Mouse (Mus musculus) CD8-positive naive resting alpha-beta T cell, adult 57 days (primary cell): ENCODE results near the gene Slc5a4a. TPM values are rescaled to one million over a fixed set of nuclear protein-coding genes. Genes with fewer than 3 reads are reported as not detected.

Source experiments
- total RNA-seq: library from RNA; stranded (reverse); gene quantifications from one replicate; pipeline ENCODE4 v1.2.4, GENCODE M21; 2023

Gene Slc5a4a
- not detected for total RNA-seq

DNA sequence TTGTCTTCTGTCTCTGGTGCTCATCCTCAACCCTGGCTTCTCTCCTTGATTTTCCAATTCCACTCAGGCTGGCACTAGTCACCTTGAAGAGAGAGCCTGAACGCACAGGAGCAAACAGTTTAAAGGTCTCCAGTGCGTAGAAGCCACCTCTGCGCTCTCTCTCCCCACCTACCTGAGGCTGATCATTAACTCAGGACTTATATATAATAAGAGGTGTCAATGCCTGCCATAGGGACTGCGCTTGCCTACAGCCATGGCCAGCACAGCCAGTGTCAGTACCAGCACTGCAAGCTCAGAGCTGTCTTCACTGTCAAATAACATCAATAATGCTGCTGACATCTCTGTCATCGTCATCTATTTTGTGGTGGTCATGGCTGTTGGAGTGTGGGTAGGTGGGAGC is at the start of gene Slc5a4a:
Gene Slc5a4a (plus strand): TSS at position 174 of the 400 bp plus-strand sequence.

DNA sequence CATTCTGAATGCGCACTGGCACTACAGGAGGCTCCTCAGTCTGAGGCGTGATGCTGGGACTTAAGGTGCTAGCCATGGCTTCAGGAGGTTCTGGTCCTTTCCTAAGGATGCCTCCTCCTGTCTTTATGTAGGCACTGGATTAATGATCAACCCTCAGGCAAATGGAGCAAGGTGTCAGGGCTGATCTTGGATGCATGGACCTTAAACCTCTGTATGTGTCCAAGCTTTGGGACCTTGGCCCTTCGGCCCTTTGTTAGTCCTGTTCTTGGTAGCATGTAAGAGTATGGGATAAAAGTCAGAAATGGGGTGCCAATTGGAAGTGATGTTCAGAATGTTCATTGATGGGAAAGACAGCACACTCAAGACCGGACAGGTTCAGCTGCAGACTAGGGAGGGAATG is 36.4 kb upstream of the Slc5a4a start, which contains the start of gene Slc5a4b:
Gene Slc5a4b (minus strand): TSS at position 101 of the 400 bp plus-strand sequence.

DNA sequence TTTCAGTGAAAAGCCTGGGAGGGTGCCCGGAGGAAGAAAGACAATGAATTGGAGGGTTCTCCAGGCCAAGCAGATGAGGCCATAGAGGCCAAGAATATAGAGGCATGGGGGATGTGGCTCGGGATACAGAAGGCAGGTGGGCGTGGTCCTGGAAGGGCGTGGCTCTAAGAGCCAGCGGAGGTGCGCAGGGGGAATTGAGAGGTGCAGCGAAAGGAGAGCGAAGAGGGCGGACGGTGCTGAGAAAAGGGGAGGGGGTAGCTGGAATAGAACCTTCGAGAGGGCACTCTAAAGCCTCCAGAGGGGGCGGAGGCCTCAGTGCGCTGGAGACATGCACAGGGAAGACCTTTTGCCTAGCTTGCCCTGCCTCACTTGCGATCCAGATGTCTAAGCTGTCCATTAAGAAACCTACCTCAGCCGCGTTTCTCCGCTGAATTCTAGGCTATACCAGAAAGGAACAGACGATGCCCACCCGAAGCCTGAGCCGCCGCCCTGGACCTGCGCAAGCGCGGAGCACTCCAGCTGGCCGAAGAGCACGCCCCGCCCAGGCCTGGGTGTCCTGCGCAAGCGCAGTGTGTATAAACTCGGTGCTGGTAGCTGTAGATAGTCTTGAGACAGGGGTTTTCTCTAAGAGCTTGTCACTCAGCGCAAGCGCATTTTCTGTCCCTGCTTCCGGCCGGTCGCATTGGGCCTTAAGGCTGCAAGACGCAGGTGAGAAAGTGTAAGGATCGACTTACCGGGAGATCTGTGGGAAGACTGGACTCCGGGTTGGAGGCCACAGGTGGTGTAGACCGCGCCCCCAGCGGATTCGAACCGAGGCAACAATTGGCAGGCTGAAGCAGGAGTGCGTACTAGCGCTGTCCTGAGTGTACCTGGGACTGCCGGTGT is 90.3 kb downstream of the Slc5a4a start, which contains the start of gene Prmt2:
Gene Prmt2 (minus strand): TSS at position 525 of the 885 bp plus-strand sequence.

Other genes with a start within 250 kb of the Slc5a4a start
- gene Smarcb1, start 225.8 kb upstream of the Slc5a4a start, total RNA-seq: 54.4 TPM
- gene Chchd10, start 214.3 kb upstream of the Slc5a4a start, total RNA-seq: 22.5 TPM
- gene Mmp11, start 211.0 kb upstream of the Slc5a4a start, total RNA-seq: 2.2 TPM
- not detected for gene Gm867, start 206.8 kb upstream of the Slc5a4a start, total RNA-seq
- 11.1 TPM for gene Vpreb3, start 204.4 kb upstream of the Slc5a4a start, total RNA-seq
- gene Gm5134, start 192.9 kb upstream of the Slc5a4a start, total RNA-seq: 0.95 TPM
- 18.5 TPM for gene Zfp280b, start 114.8 kb upstream of the Slc5a4a start, total RNA-seq
- gene Slc5a4b, start 36.5 kb upstream of the Slc5a4a start, total RNA-seq: not detected
- gene Prmt2, start 90.4 kb downstream of the Slc5a4a start, total RNA-seq: 8.1 TPM
- gene S100b, start 106.4 kb downstream of the Slc5a4a start, total RNA-seq: not detected
- 2.6 TPM for gene Dip2a, start 197.8 kb downstream of the Slc5a4a start, total RNA-seq